Mouse (Mus musculus) forebrain, embryonic 14.5 days (tissue): ENCODE measurements around the gene Slc39a11. TPM values are rescaled to one million over a fixed set of nuclear protein-coding genes. Genes with fewer than 3 reads are reported as not detected.

ENCODE experiments used
- ATAC-seq: fragments of 200-750 bp; cut with Nextera tagmentation; 2 replicates; pipeline ENCODE4 v1.8.0; 2017; ENCODE audit warnings: mild to moderate bottlenecking, moderate library complexity
- DNase-seq: peaks from one replicate; pipeline ENCODE4 v3.0.0-alpha.2; 2015; ENCODE audit warnings: low spot score
- H3K27ac ChIP-seq: fragments of 300-500 bp; sonication (generic); 2 replicates; pipeline ENCODE4 v1.5.1; 2014; ENCODE audit warnings: low read depth, mild to moderate bottlenecking, control low read depth, low read length, moderate library complexity
- H3K27me3 ChIP-seq: fragments of 300-500 bp; sonication (generic); replicated peaks from 2 replicates; pipeline ENCODE4 v1.6.1; 2014; ENCODE audit warnings: low read length, control low read depth, mixed read lengths; ENCODE audit not compliant: control insufficient read depth, insufficient read depth
- H3K36me3 ChIP-seq: fragments of 300-500 bp; sonication (generic); 2 replicates; pipeline ENCODE4 v1.6.1; 2014; ENCODE audit warnings: low read length, control low read depth; ENCODE audit not compliant: control insufficient read depth, insufficient read depth
- H3K4me1 ChIP-seq: fragments of 300-500 bp; sonication (generic); 2 replicates; pipeline ENCODE4 v1.6.1; 2014; ENCODE audit warnings: antibody characterized with exemption, low read length, control low read depth; ENCODE audit not compliant: control insufficient read depth, insufficient read depth
- H3K4me2 ChIP-seq: fragments of 300-500 bp; sonication (generic); 2 replicates; pipeline ENCODE4 v1.6.1; 2014; ENCODE audit warnings: mild to moderate bottlenecking, control low read depth, low read length
- H3K4me3 ChIP-seq: fragments of 300-500 bp; sonication (generic); 2 replicates; pipeline ENCODE4 v1.5.1; 2014; ENCODE audit warnings: low read depth, low read length, control low read depth
- H3K9ac ChIP-seq: fragments of 300-500 bp; sonication (generic); 2 replicates; pipeline ENCODE4 v1.6.1; 2014; ENCODE audit warnings: mild to moderate bottlenecking, low read length, control low read depth, moderate library complexity
- H3K9me3 ChIP-seq: fragments of 300-500 bp; sonication (generic); replicated peaks from 2 replicates; pipeline ENCODE4 v1.6.1; 2016; ENCODE audit warnings: low read length, control low read depth, mixed read lengths; ENCODE audit not compliant: control insufficient read depth
- WGBS: fragments of 180-500 bp; shearing (Covaris S2); extraction: QIAGEN DNeasy Blood & Tissue Kit; methylation state at CpG from one replicate; pipeline ENCODE4 v1.1.7; 2014; 5-methylcytosine and 5-hydroxymethylcytosine counted together
- polyA plus RNA-seq: library from polyadenylated mRNA; unstranded; fragments of >200 nt; fragmentation: Nextera tagmentation; extraction: Ambion mirVana; gene quantifications from 2 replicates; pipeline ENCODE4 v1.2.1, GENCODE M21; 2014

Slc39a11 gene
- polyA plus RNA-seq, 1 experiment from 2014 or later = 29.5 TPM

DNA sequence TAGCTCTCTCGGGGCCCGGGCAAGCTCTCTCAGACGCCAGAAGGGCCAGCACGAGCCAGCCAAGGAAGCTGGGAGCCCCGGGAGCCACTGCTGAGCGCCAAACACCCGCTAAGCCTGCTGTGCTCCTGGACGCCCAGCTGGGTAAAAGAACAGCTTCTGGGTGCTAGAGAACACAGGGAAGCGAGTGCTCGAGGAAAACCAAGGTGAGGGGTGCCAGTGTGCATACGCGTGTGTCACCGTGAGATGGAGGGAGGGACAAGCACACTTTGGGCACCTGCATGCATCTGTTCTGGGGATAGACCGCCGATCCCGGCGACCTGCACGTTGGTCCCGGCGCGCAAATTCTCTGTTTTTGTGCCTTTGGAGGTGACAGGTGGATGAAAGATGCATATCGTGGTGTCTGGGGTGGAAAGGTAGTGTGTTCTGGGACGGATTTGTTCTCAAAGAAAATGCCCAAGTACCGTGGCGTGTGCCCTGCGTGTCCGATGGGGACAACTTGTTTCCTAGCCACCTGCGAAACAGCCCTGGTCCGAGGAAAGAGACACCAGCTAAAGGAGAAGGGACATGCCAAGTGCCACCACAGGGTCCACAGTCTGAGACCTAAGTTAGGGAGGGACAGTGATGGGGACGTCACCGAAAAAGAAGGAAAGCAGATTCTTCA lies 30.3 kb downstream of the Slc39a11 start:
- WGBS = 1% methylated on average over 29 of the region's 31 CpGs
- Histone ChIP-seq H3K4me2 (peak overlapping the region; percentile 96), H3K36me3 (peaks cover 7% of the 10 kb centered on the region; the same call in 1 of the 2 replicates), H3K27me3 (0 out of 2 replicates have a peak, but pooled peaks cover 8% of the 10 kb centered on the region), H3K9ac (peak overlapping the region; percentile 74), H3K27ac (peak overlapping the region; percentile 59), H3K4me1 (peaks cover 8% of the 10 kb centered on the region; the same call in 1 of the 2 replicates), H3K4me3 (peak overlapping the region; percentile 59), H3K9me3 (no peaks in the 10 kb centered on the region)
- DNase-seq = no peak
- ATAC-seq = peak; percentile 57

DNA sequence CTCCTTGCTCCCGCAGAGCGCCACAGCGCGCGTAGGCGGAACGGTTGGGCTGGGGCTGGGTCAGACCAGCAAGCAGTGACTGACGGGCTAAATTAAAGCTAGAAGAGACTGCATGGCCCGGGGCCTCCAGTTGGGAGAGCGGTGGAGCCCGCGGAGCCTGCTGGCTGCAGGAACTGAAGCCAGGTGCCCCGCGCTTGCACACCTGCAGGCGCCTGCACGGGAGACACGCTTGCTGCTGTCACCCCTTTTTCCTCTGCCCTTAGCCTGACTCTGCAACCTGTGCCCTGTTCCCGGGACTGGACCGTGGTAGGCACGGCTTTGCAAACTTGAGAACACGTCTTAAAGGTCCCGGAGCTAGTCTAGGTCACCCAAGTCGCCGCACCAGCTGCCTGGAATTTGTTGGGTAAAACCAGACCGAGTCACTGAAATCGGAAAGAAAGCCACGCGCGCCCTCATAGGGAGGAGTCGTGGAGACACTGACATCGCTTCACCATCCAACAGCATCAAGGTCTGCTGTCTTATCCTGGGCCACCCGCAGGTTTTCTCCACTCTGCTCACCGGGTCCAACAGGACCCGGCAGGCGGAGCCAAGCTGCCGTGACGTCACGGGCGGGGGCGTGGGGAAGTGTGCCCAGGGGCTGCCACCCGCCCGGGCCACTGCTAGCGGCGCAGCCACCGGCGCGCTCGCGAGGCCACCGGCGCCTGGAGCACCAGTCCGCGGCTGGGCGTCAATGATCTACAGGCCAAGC lies 31.0 kb downstream of the Slc39a11 start, which contains the start of gene Sstr2:
TSS of gene Sstr2 (plus strand) at position 671 of the 748 bp plus-strand sequence.
- Histone ChIP-seq H3K9me3 (no peaks in the 10 kb centered on the region), H3K9ac (peak within 1 kb of the TSS; percentile 74), H3K4me2 (peak within 1 kb of the TSS; percentile 96), H3K4me3 (peak within 1 kb of the TSS; percentile 59), H3K27ac (peak within 1 kb of the TSS; percentile 63), H3K27me3 (0 out of 2 replicates have a peak, but pooled peaks cover 8% of the 10 kb centered on the region), H3K4me1 (peaks cover 8% of the 10 kb centered on the region; the same call in 1 of the 2 replicates), H3K36me3 (peaks cover under 1% of the 10 kb centered on the region; the same call in 1 of the 2 replicates)
- under 1% methylated on average over 54 of the region's 54 CpGs for WGBS
- ATAC-seq (peak; percentile 92), DNase-seq (peak; percentile 88)

- peak overlapping the region; percentile 96 for H3K4me2 ChIP-seq
- peaks cover 8% of the 10 kb centered on the region; the same call in 1 of the 2 replicates for H3K4me1 ChIP-seq
- 0 out of 2 replicates have a peak, but pooled peaks cover 8% of the 10 kb centered on the region for H3K27me3 ChIP-seq
- no peak overlapping the region; the same call in 1 of the 2 replicates for H3K27ac ChIP-seq
- no peaks in the 10 kb centered on the region for H3K36me3 ChIP-seq
- peak overlapping the region; percentile 59 for H3K4me3 ChIP-seq
- DNase-seq (no peak), ATAC-seq (no peak)
- no peaks in the 10 kb centered on the region for H3K9me3 ChIP-seq
- peak overlapping the region; percentile 74; the same call in 1 of the 2 replicates for H3K9ac ChIP-seq
- WGBS = 23% methylated on average over 4 of the region's 4 CpGs
Measured at GRCm38 (mm10) chr11:113618303-113618671, 31.6 kb downstream of the Slc39a11 start.

DNA sequence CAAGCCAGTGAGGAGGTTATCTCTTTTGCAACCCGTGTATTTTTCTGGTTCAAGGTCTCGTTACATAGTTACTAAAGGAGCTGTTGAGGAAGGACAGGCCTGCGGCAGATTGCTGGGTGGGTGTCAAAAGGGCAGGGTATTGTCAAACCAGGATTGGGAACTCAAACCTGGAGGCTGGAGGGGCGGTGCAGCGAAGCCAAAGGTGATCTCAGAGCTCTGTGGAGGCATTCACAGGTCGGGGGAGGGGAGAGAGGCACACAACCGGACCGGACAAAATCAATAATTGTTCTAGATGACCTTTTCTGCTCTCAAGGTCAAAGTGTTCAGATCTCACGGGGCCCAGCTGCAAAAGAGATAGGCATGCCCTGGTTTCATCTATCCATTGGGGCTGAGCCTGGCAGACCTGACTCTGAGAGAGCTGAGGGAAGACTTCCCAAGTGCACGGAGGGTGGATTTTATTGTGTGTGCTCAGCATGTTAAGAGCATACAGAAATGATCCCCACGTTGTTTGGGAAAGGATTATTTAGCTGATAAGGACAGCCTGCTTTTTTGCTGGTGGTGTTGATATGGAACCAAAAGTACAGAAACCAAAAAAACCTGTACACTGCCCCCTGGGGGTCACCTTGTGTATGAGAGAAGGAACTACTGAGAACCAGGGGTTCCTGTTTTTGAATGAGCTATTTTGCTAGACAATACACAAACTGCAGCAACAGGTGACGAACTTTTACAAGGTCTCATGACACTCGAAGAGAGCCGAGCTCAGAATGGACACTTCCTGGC lies 32.6 kb downstream of the Slc39a11 start:
- H3K27ac ChIP-seq = no peak overlapping the region
- peaks cover 8% of the 10 kb centered on the region; the same call in 1 of the 2 replicates for H3K4me1 ChIP-seq
- H3K27me3 ChIP-seq = 0 out of 2 replicates have a peak, but pooled peaks cover 8% of the 10 kb centered on the region
- no peak overlapping the region for H3K9ac ChIP-seq
- no peak overlapping the region for H3K4me3 ChIP-seq
- no peaks in the 10 kb centered on the region for H3K9me3 ChIP-seq
- peak overlapping the region; percentile 96; the same call in 1 of the 2 replicates for H3K4me2 ChIP-seq
- ATAC-seq = no peak
- WGBS = 45% methylated on average over 14 of the region's 14 CpGs
- H3K36me3 ChIP-seq = no peaks in the 10 kb centered on the region
- peak; percentile 83 for DNase-seq

DNA sequence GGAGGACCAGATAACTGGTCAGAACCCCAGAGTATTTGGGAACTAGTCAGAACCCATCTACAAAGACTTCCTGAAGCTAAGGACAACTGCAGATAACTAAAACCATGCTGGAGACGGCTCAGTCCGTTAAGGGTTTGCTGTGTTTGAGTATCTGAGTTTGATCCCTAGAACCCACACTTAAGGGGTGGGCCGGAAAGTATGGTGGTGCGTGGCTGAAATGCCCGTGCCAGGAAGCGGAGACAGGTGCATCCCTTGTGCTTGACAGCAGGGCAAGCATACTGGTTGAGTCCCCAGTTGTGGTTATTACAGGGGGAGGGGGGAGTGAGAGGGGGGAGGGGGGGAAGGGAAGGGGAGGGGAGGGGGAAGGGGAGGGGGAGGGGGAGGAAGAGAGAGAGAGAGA lies 35.4 kb downstream of the Slc39a11 start:
- H3K9ac ChIP-seq = no peak overlapping the region
- no peak overlapping the region for H3K27ac ChIP-seq
- no peaks in the 10 kb centered on the region for H3K36me3 ChIP-seq
- no peak overlapping the region for H3K4me3 ChIP-seq
- H3K9me3 ChIP-seq = no peaks in the 10 kb centered on the region
- H3K27me3 ChIP-seq = 0 out of 2 replicates have a peak, but pooled peaks cover 2% of the 10 kb centered on the region
- peaks cover 11% of the 10 kb centered on the region; the same call in 1 of the 2 replicates for H3K4me1 ChIP-seq
- WGBS = 83% methylated on average over 6 of the region's 6 CpGs
- DNase-seq (no peak), ATAC-seq (no peak)
- no peak overlapping the region for H3K4me2 ChIP-seq

DNA sequence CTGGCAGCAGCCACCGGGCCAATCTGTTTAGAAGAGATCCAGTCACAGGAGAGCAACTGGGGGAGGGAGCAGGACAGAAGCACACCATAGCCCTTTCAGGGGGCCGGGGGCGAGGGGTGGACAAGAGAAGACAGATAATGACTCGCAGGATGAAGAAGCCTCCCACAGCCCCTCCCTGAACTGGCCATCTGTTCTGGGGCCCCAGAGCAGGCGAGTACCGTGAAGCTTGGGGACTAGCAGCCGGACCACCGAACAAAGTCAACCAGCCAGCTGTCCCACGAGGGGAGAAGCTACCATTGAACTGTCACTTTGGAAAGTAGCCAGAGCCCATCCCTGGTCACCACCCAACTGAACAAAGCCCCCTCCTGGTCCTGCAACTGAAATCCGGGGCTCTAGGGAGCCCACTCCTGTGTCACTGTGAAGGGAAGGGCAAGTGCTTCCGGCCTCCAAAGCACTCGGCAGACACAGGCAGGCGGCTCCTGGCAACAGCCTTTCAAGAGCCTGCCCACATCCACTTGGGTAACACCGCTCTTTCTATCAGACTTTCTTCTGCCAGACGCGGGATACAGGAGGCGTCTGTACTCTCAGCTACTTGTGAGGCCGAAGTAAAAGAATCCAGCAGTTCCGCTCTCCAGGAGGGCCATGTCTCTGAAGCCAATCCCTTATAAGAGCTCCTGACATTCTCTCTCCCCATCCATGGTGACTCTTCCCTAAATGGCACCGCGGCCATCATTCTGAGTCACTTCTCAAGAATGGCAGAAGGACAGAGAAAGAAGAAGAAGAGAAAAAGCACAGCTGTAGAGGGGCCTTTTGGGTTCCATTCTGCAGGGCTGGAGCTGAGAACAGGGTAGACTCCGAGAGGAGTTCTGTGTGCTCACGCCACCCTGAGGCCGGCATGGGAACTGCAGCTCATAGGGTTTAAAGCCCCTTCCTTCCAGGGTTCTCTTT lies 37.9 kb downstream of the Slc39a11 start:
- WGBS = 27% methylated on average over 24 of the region's 24 CpGs
- Histone ChIP-seq H3K36me3 (no peaks in the 10 kb centered on the region), H3K27me3 (0 out of 2 replicates have a peak, but pooled peaks cover 2% of the 10 kb centered on the region), H3K4me3 (no peak overlapping the region), H3K9ac (no peak overlapping the region; the same call in 1 of the 2 replicates), H3K9me3 (no peaks in the 10 kb centered on the region), H3K4me2 (no peak overlapping the region), H3K27ac (peak overlapping the region; percentile 76), H3K4me1 (0 out of 2 replicates have a peak, but pooled peaks cover 8% of the 10 kb centered on the region)
- peak; percentile 79 for ATAC-seq
- DNase-seq = peak; percentile 72

- Histone ChIP-seq H3K9me3 (no peaks in the 10 kb centered on the region), H3K9ac (no peak overlapping the region; the same call in 1 of the 2 replicates), H3K36me3 (no peaks in the 10 kb centered on the region), H3K4me3 (no peak overlapping the region), H3K4me1 (0 out of 2 replicates have a peak, but pooled peaks cover 8% of the 10 kb centered on the region), H3K27ac (peak overlapping the region; percentile 76), H3K4me2 (no peak overlapping the region), H3K27me3 (no peaks in the 10 kb centered on the region)
- ATAC-seq = no peak
- WGBS = 92% methylated on average over 10 of the region's 10 CpGs
- no peak for DNase-seq
Measured at GRCm38 (mm10) chr11:113611112-113611646, 38.7 kb downstream of the Slc39a11 start.
